Mouse (Mus musculus) midbrain, embryonic 13.5 days (tissue): ENCODE measurements around the gene Fchsd2. TPM values are rescaled to one million over a fixed set of nuclear protein-coding genes. Genes with fewer than 3 reads are reported as not detected.
A peak's percentile ranks its signal among the peaks of the same experiment; 100 is the strongest.
"Not testable (repeated sequence)": the region's sequence is repeated elsewhere in the genome, so short reads cannot be mapped to it uniquely, and the experiment has no call there.

Experiments
- ATAC-seq: fragments of 200-750 bp; cut with Nextera tagmentation; 2 replicates; pipeline ENCODE4 v1.8.0; 2017; ENCODE audit warnings: mild to moderate bottlenecking, moderate TSS enrichment, moderate library complexity
- H3K27ac ChIP-seq: fragments of 300-500 bp; sonication (generic); 2 replicates; pipeline ENCODE4 v1.5.1; 2015; ENCODE audit warnings: inconsistent platforms, mild to moderate bottlenecking, moderate library complexity
- H3K27me3 ChIP-seq: fragments of 300-500 bp; sonication (generic); 2 replicates; pipeline ENCODE4 v1.6.1; 2015; ENCODE audit warnings: mild to moderate bottlenecking, inconsistent platforms
- H3K36me3 ChIP-seq: fragments of 300-500 bp; sonication (generic); 2 replicates; pipeline ENCODE4 v1.6.1; 2015; ENCODE audit warnings: mild to moderate bottlenecking, inconsistent platforms
- H3K4me1 ChIP-seq: fragments of 300-500 bp; sonication (generic); replicated peaks from 2 replicates; pipeline ENCODE4 v1.6.1; 2015; ENCODE audit warnings: inconsistent platforms
- H3K4me2 ChIP-seq: fragments of 300-500 bp; sonication (generic); replicated peaks from 2 replicates; pipeline ENCODE4 v1.6.1; 2015; ENCODE audit warnings: moderate library complexity, mild to moderate bottlenecking, inconsistent platforms
- H3K4me3 ChIP-seq: fragments of 300-500 bp; sonication (generic); replicated peaks from 2 replicates; pipeline ENCODE4 v1.5.1; 2015; ENCODE audit warnings: mild to moderate bottlenecking, inconsistent platforms
- H3K9ac ChIP-seq: fragments of 300-500 bp; sonication (generic); replicated peaks from 2 replicates; pipeline ENCODE4 v1.6.1; 2015; ENCODE audit warnings: mild to moderate bottlenecking, inconsistent platforms
- H3K9me3 ChIP-seq: fragments of 300-500 bp; sonication (generic); 2 replicates; pipeline ENCODE4 v1.6.1; 2016; ENCODE audit warnings: mild to moderate bottlenecking, inconsistent platforms
- WGBS: fragments of 180-500 bp; shearing (Covaris S2); methylation state at CpG from one replicate; pipeline ENCODE4 v1.1.7; 2015; 5-methylcytosine and 5-hydroxymethylcytosine counted together
- polyA plus RNA-seq: library from polyadenylated mRNA; unstranded; fragments of >200 nt; fragmentation: Nextera tagmentation; extraction: Ambion mirVana; gene quantifications from 2 replicates; pipeline ENCODE4 v1.2.1, GENCODE M21; 2015

Fchsd2 gene
- polyA plus RNA-seq, 1 experiment from 2014 or later = 37.5 TPM

GRCm38 (mm10) chr7:101130646-101131045, 38.0 kb downstream of the Fchsd2 start:
- no peaks in the 10 kb centered on the region for H3K9me3 ChIP-seq
- WGBS = 79% methylated on average over 3 of the region's 3 CpGs
- ATAC-seq = no peak

GRCm38 (mm10) chr7:101131281-101131680, 38.6 kb downstream of the Fchsd2 start:
- Histone ChIP-seq H3K27ac (no peak overlapping the region), H3K9ac (no peak overlapping the region), H3K36me3 (no peaks in the 10 kb centered on the region), H3K4me2 (no peak overlapping the region), H3K27me3 (no peaks in the 10 kb centered on the region), H3K9me3 (no peaks in the 10 kb centered on the region), H3K4me1 (peaks cover 12% of the 10 kb centered on the region; the same call in 1 of the 2 replicates), H3K4me3 (no peak overlapping the region)
- 82% methylated on average over 6 of the region's 6 CpGs for WGBS
- ATAC-seq = no peak

More at GRCm38 (mm10) chr7:101130646-101131045, 38.0 kb downstream of the Fchsd2 start:
- Histone ChIP-seq H3K4me3 (no peak overlapping the region), H3K27ac (no peak overlapping the region), H3K27me3 (no peaks in the 10 kb centered on the region), H3K4me1 (peaks cover 12% of the 10 kb centered on the region; the same call in 1 of the 2 replicates), H3K4me2 (no peak overlapping the region), H3K36me3 (no peaks in the 10 kb centered on the region), H3K9ac (no peak overlapping the region)

- 93% methylated on average over 2 of the region's 2 CpGs for WGBS
- Histone ChIP-seq H3K4me1 (peaks cover 12% of the 10 kb centered on the region; the same call in 1 of the 2 replicates), H3K27me3 (no peaks in the 10 kb centered on the region), H3K36me3 (no peaks in the 10 kb centered on the region), H3K4me2 (no peak overlapping the region), H3K9ac (no peak overlapping the region), H3K27ac (no peak overlapping the region), H3K9me3 (no peaks in the 10 kb centered on the region), H3K4me3 (no peak overlapping the region)
- ATAC-seq = no peak
Observed at GRCm38 (mm10) chr7:101133591-101133990, 40.9 kb downstream of the Fchsd2 start.

DNA sequence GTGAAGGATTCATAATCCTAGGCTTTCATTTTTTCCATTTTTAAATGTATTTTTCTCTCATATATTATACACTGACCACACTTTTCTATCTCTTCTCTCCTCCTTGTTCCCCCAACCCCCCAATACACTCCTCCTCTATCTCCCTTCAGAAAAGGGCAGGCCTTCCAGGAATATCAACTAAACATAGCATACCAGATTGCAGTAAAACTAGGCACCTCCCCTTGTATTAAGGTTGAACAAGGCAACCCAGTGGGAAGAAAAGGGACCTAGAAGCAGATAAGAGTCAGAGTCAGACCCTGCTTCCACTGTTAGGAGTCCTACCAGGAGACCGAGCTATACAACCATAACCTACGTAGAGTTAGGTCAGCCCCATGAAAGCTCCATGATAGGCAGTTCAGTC, 41.5 kb downstream of the Fchsd2 start:
- 96% methylated on average over 2 of the region's 2 CpGs for WGBS
- no peaks in the 10 kb centered on the region for H3K9me3 ChIP-seq
- no peak overlapping the region for H3K4me2 ChIP-seq
- ATAC-seq = no peak
- no peak overlapping the region for H3K27ac ChIP-seq
- H3K36me3 ChIP-seq = no peaks in the 10 kb centered on the region
- no peak overlapping the region for H3K4me3 ChIP-seq
- no peaks in the 10 kb centered on the region for H3K27me3 ChIP-seq
- peaks cover 12% of the 10 kb centered on the region; the same call in 1 of the 2 replicates for H3K4me1 ChIP-seq
- no peak overlapping the region for H3K9ac ChIP-seq

- 90% methylated on average over 1 of the region's 1 CpGs for WGBS
- Histone ChIP-seq H3K9ac (no peak overlapping the region), H3K27me3 (no peaks in the 10 kb centered on the region), H3K27ac (no peak overlapping the region), H3K9me3 (no peaks in the 10 kb centered on the region), H3K4me3 (no peak overlapping the region), H3K4me1 (no peaks in the 10 kb centered on the region), H3K4me2 (no peak overlapping the region), H3K36me3 (peaks cover 7% of the 10 kb centered on the region; the same call in 1 of the 2 replicates)
- no peak for ATAC-seq
Observed at GRCm38 (mm10) chr7:101138819-101139218, 46.2 kb downstream of the Fchsd2 start.

- no peak overlapping the region for H3K9ac ChIP-seq
- H3K36me3 ChIP-seq = peaks cover 7% of the 10 kb centered on the region; the same call in 1 of the 2 replicates
- no peaks in the 10 kb centered on the region for H3K4me1 ChIP-seq
- 67% methylated on average over 2 of the region's 2 CpGs for WGBS
- H3K27ac ChIP-seq = no peak overlapping the region
- no peak for ATAC-seq
- H3K4me2 ChIP-seq = no peak overlapping the region
- H3K9me3 ChIP-seq = no peaks in the 10 kb centered on the region
- H3K4me3 ChIP-seq = no peak overlapping the region
- no peaks in the 10 kb centered on the region for H3K27me3 ChIP-seq
Observed at GRCm38 (mm10) chr7:101142907-101143306, 50.2 kb downstream of the Fchsd2 start.

DNA sequence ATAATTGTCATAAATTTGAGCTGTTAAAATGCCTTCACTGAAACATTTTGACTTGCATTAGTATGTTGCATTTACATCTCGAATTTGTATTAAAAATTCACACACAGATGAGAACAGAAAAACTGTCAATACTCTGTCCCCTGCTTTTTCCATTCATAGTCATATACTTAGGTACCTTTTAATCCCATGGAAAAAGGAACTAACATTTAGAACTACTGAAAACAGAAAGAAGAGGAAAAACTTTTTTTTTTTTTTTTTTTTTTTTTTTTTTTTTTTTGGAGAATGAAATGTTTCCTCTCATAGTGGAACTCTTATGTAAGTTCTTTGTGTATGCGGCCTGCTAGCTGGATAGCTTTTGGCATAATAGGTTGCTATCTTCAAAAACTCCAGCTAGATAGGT, 51.6 kb downstream of the Fchsd2 start:
- Histone ChIP-seq H3K36me3 (peaks cover 7% of the 10 kb centered on the region; the same call in 1 of the 2 replicates), H3K9me3 (no peaks in the 10 kb centered on the region), H3K4me2 (no peak overlapping the region), H3K9ac (no peak overlapping the region), H3K4me3 (no peak overlapping the region), H3K27ac (no peak overlapping the region), H3K27me3 (no peaks in the 10 kb centered on the region), H3K4me1 (no peaks in the 10 kb centered on the region)
- no peak for ATAC-seq
- 91% methylated on average over 2 of the region's 2 CpGs for WGBS

GRCm38 (mm10) chr7:101149039-101149438, 56.4 kb downstream of the Fchsd2 start:
- H3K9ac ChIP-seq = no peak overlapping the region
- no peak for ATAC-seq
- no peak overlapping the region for H3K27ac ChIP-seq
- H3K9me3 ChIP-seq = no peaks in the 10 kb centered on the region
- H3K4me2 ChIP-seq = no peak overlapping the region
- no peaks in the 10 kb centered on the region for H3K4me1 ChIP-seq
- 83% methylated on average over 3 of the region's 3 CpGs for WGBS
- H3K27me3 ChIP-seq = no peaks in the 10 kb centered on the region
- H3K36me3 ChIP-seq = no peaks in the 10 kb centered on the region
- no peak overlapping the region for H3K4me3 ChIP-seq

- H3K4me1 ChIP-seq = peaks cover 17% of the 10 kb centered on the region
- ATAC-seq, H3K4me2 ChIP-seq, H3K36me3 ChIP-seq, H3K4me3 ChIP-seq, H3K27me3 ChIP-seq, H3K9me3 ChIP-seq, H3K27ac ChIP-seq, H3K9ac ChIP-seq: not testable (repeated sequence)
- 97% methylated on average over 15 of the region's 15 CpGs for WGBS
Observed at GRCm38 (mm10) chr7:101154883-101155282, 62.2 kb downstream of the Fchsd2 start.

DNA sequence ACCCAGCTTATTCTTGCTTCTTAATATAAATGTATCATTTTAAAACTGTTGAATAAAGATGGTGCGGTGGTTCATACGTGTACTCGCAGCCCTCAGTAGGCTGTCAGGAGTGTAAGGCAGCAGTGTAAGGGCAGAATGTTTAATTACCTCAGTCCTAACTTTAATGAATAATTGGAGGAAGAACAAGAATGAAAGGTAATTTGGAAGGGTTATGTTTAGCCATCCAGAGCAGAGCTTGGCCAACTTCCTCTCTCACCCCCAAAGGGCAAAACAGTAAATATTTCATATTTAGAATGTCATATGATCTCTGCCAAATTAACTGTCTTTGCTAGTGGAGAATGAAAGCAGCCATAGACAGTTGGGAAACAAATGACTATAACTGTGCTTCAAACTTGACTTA, 62.6 kb downstream of the Fchsd2 start:
- Histone ChIP-seq H3K4me1 (peaks cover 21% of the 10 kb centered on the region), H3K36me3 (no peaks in the 10 kb centered on the region), H3K27me3 (no peaks in the 10 kb centered on the region), H3K9me3 (no peaks in the 10 kb centered on the region), H3K27ac (no peak overlapping the region), H3K4me3 (no peak overlapping the region), H3K9ac (no peak overlapping the region), H3K4me2 (no peak overlapping the region)
- WGBS = 92% methylated on average over 3 of the region's 3 CpGs
- ATAC-seq = no peak

DNA sequence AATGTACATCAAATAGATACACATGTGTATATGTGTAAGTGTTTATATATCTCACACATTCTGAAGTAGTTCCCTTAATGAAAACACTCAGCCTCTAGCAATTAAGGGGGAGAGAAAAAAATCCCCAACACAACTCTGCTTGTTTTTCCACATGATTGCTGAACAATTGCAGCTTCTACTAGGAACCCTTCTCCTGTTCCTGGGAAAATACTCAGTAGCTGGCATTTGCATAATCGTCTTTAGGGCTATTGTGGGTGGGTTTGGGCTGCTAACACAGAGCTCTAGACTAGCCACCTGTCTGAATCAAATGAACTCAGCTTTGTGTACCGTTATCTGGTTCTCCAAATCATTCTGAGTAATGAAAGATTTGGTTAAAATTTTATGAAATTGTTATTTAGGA, 67.6 kb downstream of the Fchsd2 start:
- Histone ChIP-seq H3K9ac (no peak overlapping the region), H3K36me3 (no peaks in the 10 kb centered on the region), H3K9me3 (no peaks in the 10 kb centered on the region), H3K27me3 (no peaks in the 10 kb centered on the region), H3K4me3 (no peak overlapping the region), H3K4me1 (peaks cover 25% of the 10 kb centered on the region), H3K27ac (peak overlapping the region; percentile 39; the same call in 1 of the 2 replicates), H3K4me2 (no peak overlapping the region)
- ATAC-seq = peak; percentile 79
- 11% methylated on average over 2 of the region's 2 CpGs for WGBS

- WGBS = 86% methylated on average over 1 of the region's 1 CpGs
- no peak overlapping the region for H3K27ac ChIP-seq
- no peaks in the 10 kb centered on the region for H3K9me3 ChIP-seq
- H3K4me2 ChIP-seq = no peak overlapping the region
- no peak for ATAC-seq
- H3K4me1 ChIP-seq = peaks cover 21% of the 10 kb centered on the region
- no peak overlapping the region for H3K4me3 ChIP-seq
- H3K27me3 ChIP-seq = no peaks in the 10 kb centered on the region
- no peak overlapping the region for H3K9ac ChIP-seq
- H3K36me3 ChIP-seq = no peaks in the 10 kb centered on the region
Observed at GRCm38 (mm10) chr7:101162781-101163180, 70.1 kb downstream of the Fchsd2 start.

- no peak overlapping the region for H3K9ac ChIP-seq
- H3K27ac ChIP-seq = no peak overlapping the region
- no peak overlapping the region for H3K4me2 ChIP-seq
- no peaks in the 10 kb centered on the region for H3K36me3 ChIP-seq
- ATAC-seq = no peak
- H3K9me3 ChIP-seq = no peaks in the 10 kb centered on the region
- no peak overlapping the region for H3K4me3 ChIP-seq
- WGBS = 86% methylated on average over 4 of the region's 4 CpGs
- peaks cover 20% of the 10 kb centered on the region for H3K4me1 ChIP-seq
- H3K27me3 ChIP-seq = no peaks in the 10 kb centered on the region
Observed at GRCm38 (mm10) chr7:101163878-101164277, 71.2 kb downstream of the Fchsd2 start.
